Mouse (Mus musculus) frontal cortex, postnatal 36 days (tissue): ENCODE measurements at regions not wholly inside any gene's neighbourhood (a gene's known extent, or its start where the extent isn't known, plus 50 kb on each side); places are given as distances from the start of the nearest gene placed in this dataset.
"Not testable (repeated sequence)": the region's sequence is repeated elsewhere in the genome, so short reads cannot be mapped to it uniquely, and the experiment has no call there.

Source experiments
- DNase-seq, 2 experiments: peaks; one replicate each; pipeline ENCODE4 v3.0.0; 2022; ENCODE audit warnings: low spot score in 2 of 2

DNA sequence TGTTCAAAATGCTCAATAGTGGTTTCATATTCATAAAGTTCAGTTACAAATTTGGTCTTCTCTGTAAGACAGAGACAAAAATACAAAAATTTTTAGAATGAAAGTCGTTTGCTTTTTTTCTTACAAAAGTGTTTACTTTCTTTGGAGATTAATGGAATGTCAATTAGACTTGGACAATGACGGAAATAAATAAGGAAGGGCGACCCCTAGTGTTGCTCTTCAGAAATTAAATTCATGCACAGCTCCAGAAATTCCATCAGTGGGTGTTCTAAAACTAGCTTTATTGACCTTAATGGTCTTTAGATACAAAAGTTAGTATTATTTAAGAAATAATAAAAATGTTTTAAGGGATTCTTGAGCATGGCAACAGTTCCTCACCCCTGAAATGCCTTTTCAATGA is 141.8 kb upstream of the Lama2 start:
- DNase-seq = peak in 1 of 2 experiments; percentile 26

DNA sequence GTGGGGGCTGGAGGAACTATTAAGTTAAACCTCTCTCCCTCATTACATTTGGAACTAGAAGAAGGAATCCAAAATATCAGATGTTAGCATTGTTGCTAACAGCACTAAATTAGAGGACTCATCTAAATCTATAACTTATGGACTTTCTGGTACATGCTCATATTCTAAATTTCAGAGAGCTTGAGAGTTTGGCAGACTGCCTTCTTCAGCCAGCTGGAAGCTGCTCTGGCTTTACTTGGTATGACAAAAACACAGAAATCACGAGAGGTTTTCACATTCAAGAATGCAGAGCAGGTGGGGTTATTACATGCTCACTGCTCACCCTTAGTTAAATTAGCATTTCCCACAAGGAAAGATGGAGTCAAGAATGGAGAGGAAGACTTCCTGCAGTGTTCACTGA is 182.8 kb upstream of the Lama2 start:
- DNase-seq = peak; percentile 24 to 63

DNA sequence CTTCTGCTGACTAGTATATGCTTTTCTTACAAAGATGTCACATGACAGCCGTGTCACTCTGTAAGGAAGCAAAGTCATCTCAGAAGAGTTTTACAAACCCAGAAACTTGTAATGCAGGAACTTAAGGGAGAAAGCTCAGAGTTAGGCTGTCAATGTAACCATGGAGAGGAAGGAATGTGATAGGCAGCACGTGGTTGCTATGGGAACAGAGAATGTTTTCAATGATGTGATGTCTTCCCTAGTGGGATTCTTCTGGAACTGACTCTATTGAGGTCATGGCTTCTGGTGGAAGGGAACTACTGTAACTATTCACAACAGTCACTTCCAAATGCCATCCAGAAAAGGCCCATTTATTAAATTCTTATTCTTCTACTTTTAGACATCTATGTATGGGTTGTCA is 190.0 kb upstream of the Lama2 start:
- DNase-seq = no peak

DNA sequence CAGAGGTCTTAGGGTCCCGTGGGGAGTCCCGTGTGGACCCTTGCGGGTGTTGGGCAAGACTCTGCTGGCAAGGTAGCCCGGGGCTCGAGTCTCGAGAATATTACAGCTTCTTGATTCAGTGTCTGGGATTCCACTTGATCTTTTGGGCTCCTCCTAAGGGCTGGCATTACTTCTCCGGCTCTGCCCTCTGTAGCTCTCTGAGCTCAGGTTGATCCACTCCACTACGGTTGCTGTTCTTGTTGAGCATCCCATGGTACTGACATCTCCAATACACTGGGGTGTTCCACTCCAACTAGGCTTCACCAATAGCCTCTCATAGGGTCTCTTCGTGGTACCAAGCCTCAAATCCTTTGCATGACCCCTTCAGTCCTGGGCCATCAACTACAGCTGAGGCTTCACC is 206.1 kb upstream of the Lama2 start:
- DNase-seq = not testable (repeated sequence)

DNA sequence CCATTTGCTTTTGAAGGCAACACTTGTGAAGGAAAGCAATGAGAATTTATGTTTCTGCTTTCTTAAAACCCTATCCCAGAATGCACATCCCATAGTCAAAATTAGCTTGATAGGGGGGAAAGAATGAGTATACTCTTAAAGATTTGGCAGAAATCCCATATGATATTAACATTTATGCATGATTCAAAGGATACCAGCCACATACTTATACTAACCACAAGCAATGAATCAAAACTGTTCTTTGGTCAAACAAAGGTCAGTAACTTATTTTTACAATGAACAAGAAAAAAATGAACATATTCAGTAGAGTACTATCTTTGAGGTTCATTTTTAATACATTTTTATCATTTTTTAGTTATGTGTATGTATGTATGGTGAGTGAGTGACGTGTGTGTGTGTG is 208.8 kb upstream of the Lama2 start:
- DNase-seq = no peak

DNA sequence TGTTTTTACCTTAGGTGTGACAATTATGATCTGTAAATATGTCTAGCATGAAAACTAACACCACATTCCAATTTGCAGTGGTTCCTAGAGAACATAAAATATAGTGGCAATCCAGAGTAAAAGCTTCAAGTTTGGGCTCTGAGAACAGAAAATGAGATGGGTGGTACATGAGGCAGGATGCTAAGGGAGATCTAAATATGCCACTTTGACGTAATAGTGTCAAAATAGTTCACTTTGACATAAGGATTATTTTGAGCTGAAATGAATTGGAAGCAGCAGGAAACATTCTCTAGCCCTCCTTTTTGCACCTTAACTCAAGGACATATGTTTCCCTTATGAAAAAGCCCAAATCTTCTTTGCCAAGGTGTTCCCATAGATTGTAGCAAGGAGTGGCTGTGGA is 219.1 kb upstream of the Lama2 start:
- no peak for DNase-seq

DNA sequence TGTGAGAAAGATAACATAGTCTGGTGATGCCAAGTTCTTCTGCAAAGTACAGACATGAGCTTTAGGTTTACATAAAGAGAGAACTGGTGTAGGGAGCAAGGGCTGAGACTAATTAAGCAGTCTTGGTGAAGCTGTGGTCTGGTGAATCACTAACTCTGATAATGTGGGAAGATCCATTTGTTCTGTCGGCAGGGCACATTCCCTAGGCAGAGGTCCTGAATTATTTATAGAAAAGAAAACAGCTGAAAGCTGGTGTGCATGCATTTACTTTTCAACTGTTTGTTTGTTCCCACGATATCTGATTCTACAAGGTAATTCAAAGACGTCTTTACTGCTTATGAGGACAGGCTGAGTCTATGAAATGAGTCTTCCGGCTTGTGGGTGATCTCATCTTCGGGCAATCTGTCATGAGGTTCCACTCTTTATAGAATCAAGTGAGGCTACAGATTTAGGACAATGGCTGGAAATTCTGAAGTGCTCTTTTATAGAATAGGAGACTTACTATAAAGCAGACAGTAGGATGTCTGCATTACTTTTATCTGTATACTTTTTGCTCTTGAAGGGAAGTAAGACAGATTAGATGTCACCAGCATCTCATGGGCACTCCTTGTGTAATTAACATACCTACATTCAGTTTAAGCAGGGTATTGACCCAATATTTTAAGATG is 221.6 kb upstream of the Lama2 start:
- no peak for DNase-seq

DNA sequence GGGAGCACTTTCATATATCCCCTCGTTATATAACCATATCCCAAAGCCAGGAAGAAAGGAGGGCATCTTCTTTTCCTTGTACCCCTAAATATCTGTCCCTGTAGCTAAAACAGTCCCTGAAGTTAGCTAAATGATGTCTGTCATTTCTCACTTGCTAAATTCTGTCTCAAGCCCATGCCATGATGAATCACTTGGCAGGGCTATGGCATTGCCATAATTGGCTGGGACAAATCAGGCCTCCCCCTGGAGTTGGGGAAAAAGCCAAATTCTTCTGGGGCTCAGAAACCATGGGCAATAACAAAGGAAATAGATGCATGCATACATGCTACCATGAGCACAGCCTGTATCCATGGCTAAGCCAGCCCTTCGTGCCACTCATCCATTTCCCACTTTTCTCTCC is 223.5 kb upstream of the Lama2 start:
- no peak for DNase-seq

DNA sequence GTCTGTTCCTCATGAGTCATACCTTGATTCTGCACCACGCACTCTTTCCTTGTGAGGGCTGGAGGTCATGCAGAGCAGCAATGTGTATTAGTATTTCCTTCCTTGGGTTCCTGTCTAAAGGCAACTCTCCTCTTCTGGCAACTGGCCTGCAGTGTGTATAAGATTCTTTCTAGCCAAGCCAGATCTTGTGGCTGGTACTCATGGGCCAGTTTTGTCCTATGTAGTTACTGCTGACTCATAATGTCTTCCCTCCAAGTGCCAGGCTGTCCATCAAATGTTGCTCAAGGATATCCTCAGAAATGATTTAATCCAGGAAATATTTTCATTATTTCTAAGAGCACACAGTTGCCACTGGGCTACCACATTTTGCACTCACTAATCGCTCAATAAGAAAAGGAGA is 211.0 kb upstream of the Ptprk start:
- DNase-seq = no peak

DNA sequence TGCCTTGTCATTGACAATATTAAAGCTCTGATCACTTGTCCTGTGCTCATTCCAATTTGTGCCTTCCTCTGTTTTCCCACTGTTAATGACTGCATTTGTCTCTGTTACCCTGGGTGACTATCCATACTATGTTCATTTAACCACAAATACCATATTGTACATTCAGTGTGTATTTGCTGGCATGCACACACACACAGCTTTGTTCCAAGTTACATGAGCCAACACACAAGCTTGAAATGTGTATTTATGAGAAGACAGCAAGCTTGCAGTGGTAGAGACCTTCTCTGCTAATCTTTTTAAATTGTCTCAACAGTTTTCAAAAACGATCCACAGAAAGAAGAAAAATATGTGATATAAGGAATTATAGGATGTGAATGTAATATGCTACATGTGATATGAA is 193.8 kb upstream of the Ptprk start:
- no peak for DNase-seq

DNA sequence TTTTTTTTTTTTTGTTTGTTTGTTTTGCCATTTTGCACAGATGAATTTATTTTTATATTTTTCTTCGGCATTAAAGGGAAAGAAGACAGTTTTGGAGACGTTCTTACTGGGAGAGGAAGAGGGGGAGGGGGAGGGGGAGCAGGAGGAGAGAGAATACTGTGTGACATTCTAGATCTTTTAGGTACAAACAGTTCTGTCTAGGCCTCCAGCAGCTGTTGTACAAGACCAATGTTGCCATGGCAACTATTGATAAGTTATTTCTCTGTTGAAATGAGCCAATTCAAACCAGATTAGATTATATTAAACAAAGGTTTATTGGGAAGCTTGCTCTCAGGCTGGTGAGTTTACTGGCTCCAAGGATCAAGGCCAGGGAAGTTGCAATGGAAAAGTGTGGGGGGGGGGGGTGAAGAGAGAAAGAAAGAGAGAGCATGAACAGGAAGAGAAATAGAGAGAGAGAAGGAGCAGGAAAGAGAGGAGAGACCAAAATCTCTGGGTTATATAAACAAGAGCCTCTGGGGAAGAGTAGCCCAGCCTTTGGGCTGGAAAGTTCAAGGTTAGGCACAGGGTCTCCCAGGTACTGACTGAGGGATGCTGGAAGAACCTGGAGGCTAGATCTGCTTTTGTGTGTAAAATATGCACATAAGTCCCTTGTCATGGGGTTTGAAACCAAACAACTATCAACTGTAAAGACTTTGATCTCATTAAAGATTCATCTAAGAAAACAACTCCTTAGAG is 182.7 kb upstream of the Ptprk start:
- no peak for DNase-seq

DNA sequence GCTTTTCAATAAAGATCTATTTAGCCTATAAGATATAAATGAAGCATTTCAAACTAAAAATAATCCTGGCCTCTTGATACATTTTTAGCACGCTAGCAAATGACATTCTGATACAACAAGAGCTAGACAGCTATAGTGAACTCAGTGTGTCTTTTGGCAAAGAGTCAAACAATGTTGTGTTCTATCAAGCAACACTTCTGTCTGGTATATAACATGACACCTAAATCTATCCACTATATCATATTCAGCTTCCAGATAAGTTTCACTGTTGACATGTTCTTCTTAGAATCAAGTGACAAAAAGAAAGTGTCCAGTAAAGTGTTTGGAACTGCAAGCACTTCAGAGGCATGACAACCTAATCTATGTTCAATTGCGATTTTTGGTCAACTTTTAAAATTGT is 158.2 kb upstream of the Ptprk start:
- DNase-seq = no peak

DNA sequence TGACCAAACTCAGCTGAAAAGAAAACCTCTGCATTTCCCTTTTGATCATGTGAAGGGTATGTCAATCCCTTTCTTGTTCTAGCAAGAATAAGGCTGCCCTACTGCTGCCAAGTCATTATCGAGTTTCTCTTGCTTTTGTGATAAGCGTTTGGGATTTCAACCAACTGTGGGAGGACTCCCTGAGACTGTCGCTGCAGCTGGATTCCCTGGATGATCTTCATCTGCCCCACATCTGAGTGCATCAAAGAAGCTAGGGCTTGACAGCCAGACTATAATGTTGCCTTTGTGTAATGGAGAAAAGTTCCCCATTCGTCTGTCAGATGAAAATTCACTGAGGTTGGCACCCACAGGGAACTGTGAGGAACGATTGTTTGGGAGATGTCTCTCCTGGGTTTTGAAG is 147.4 kb upstream of the Ptprk start:
- no peak for DNase-seq

DNA sequence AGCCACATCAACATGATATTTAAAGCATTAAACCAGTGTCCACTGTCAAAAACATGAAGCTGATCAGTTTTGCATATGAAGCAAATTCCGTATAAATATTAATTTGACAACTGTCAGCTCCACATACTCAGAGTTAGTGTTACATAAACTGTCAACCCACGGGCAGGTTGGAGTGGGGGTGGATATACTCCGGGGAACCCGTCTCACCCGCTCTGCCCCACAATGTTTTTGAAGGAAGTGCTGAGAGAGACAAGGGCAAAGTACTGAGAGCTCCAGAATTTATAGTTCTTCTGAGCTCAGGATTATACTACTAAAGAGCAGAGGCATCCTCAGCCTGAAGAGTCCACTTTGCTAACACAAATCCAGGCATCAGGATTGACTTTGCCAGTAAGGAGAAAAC is 132.5 kb upstream of the Ptprk start:
- peak in 1 of 2 experiments; percentile 4 for DNase-seq

DNA sequence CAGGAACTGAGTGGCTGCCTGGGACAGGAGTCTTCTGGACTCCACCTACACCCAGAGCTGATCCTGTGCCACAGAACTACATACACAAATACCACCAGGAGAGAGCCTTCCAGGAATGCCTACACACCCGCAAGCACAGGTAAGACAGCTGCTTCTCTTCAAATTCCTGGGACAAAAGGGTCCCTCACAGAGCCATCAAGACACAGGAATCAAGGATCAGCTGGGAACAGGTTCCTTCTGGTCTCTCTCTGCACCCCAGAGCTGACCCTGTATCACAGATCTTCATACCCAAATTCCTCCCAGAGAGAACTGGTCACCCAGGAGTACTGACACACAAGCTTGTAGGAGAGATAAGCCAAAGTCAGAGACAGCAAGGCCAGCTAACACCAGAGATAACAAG is 125.5 kb upstream of the Ptprk start:
- no peak for DNase-seq

DNA sequence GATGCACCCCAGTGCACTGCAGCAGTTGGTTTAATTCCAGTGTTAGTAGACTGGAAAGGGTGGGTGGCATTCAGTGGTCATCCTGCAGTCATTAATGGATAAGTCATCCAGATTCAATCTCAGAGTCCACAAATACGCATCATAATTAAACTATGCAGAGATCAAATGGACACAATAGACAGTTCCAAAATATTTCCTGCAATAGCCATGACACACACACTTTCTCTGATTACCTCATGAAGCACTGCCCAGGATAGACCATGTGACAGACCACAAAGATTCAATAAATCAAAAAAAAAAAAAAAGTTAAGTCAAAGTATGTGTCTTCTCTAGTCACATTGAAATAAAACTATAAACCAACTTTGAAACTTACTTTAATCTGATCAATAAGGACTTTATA is 106.4 kb upstream of the Ptprk start:
- no peak for DNase-seq

DNA sequence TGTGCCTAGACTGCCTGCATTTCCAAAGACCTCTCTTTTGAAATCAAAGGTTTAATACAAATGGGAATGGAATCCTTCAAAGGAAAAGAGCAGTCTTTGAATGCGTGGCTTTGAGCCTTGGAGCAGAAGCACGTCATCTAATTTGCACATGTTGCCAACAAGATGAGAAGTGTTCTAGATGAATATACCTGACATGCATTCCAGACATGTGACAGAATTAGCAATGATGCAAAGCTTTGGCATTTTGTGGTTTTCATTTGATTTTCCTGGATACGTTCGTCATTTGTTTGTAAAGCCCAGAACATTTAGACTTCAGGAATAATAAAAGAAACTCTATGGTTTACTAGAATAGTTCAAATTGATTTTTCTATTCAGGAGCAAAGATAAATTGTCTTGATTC is 90.6 kb upstream of the Ptprk start:
- no peak for DNase-seq

DNA sequence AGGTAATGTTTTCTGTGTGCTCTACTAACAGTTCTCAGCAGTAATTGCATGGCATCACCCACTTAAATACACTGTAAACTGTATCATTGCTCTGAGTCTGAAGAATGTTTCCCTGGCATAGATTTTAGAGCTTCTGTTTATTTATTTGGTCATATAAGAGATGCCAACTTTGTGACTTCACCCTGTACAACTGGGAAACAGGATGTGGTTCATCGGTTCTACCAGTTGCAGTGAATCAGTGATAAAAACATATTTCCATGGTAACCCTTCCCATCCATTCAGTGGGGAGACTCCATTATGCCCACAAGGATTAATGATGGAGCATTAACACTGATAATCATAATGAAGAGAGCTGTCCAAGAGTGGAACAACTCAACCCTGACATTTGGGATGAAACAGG is 89.6 kb upstream of the Ptprk start:
- no peak for DNase-seq

DNA sequence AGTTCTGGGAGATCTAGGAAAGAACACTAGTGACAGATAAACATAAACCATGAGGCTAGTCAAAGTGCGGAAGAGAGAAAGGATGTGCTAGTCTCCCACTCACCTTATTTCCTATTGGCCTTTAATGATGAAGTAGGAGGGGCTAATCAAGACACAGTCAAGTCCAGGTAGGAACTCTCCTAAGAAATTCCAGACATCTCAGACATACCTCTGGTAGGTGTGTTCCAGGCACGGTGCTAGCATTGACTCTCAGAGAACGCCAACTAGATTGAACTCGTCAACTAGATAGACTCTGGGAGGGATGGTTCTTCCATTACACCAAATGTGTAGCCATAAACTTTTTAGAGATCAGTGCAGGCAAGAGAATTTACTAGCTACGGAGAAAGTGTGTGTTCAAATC is 87.6 kb upstream of the Ptprk start:
- DNase-seq = no peak

DNA sequence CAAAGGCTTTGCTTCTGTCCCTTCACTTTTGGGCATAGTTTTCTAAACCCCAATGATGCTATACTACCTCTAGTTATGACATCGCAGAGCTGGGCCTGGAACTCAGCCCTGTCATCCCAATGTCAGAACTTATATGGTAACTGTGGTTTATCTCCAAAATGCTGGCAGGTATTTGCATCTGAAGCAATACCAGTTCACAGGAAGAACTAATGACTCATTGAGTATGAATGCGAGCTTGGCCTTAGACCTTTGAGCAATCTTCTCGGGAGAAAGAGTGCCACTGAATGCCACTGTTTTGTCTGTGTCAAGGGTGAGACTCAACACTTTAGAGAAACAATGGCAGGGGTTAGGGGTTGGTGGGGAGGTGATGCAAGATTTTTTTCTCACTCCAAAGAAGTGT is 86.6 kb upstream of the Ptprk start:
- DNase-seq = no peak

DNA sequence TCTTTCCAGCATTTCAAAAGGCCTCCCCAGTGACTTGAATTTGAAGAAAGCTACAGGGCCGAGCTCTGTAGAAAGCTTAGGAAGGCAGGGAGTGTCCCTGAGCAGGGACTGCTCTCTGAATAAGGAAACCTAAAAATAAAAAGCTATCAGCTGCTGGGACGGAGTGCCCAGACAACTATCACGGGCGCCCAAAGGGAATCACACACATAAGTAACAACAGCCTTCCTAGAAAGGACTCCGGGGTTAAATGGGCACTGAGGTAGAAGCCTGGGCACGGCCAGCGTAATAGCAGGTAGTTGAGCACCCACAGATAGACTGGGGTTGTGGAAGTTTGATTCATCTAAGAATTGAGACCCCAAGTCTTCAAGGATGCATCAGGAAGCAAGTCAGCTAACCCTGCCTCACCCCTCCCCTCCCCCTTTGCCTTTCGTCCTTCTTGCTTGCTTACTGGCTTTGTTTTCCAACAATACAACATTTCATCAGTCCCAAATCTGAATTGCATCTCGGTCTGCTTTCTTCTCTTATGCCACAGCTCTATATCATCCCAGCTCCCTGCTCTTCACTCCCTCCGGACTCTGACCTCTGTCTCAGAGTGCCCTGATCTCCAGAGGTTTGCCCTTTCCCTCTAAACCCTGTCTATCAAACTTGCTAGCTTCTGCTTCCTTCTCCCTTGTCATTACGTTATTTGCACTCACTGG is 84.1 kb upstream of the Ptprk start:
- DNase-seq = no peak

DNA sequence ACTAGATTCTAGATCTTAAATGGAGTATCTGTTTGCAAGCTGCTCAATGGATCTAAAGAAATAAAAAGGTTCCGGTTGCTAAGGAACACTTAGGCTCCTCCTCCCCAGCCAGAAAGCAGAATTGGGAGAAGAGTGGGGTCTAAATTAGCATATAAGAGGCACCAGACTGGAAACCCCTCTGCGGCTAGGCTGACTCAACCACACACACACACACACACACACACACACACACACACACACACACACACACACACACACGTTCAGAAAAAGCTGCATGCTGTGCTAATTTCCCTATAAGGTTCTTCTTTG is 83.6 kb upstream of the Ptprk start:
- no peak for DNase-seq

DNA sequence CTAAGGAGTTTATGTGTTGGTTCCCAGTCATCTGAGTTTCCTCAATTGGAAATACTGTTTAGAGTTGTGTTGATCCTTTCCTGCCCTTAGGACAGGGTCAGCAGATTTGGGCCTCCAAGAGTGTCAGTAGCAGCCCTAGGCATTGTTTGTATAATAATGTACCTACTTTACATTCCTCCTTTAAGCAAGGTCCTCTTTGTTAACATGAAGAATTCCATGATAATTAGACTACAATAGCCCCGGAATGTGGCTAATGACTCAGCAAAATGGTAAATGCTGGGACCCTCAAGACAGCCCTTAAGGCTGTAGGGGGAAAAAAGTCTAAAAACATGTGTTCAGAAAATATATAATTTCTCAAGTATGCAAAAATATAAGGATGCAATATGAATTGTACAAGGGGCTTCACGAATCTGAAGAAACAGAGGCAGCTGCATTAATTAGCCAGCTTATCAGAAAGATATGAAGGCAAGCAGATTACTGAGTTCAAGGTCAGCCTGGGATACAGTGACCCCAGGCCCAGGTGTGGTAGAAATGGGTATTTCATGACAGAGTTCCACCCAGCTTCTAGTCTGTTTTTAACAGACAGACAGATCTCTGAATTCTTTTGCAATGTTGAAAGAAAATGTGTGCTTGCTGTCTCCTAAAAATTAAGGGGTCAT is 80.1 kb upstream of the Ptprk start:
- no peak for DNase-seq
